Mouse (Mus musculus) cerebellum, adult 2 months (tissue): ENCODE results near the gene Rpl19. TPM values are rescaled to one million over a fixed set of nuclear protein-coding genes. Genes with fewer than 3 reads are reported as not detected.

Experiments used
- DNase-seq, 2 experiments: peaks; one replicate each; pipeline ENCODE4 v3.0.0; 2021
- H3K27ac ChIP-seq: fragments of 200-500 bp; 2 replicates; pipeline ENCODE4 v1.5.1; 2012; ENCODE audit warnings: low read length, control low read depth, inconsistent platforms; ENCODE audit not compliant: insufficient read depth
- H3K27me3 ChIP-seq: fragments of 200-500 bp; 2 replicates; pipeline ENCODE4 v1.6.1; 2012; ENCODE audit warnings: inconsistent platforms, mild to moderate bottlenecking, low read length, moderate library complexity; ENCODE audit not compliant: control insufficient read depth, insufficient read depth
- H3K4me1 ChIP-seq: fragments of 200-500 bp; 2 replicates; pipeline ENCODE4 v1.6.1; 2011; ENCODE audit warnings: low read length; ENCODE audit not compliant: control insufficient read depth, insufficient read depth
- H3K4me3 ChIP-seq: fragments of 200-500 bp; replicated peaks from 2 replicates; pipeline ENCODE3; 2011; ENCODE audit warnings: mild to moderate bottlenecking, low read depth, low read length, control low read depth; ENCODE audit not compliant: insufficient read depth
- CTCF ChIP-seq: fragments of 200-500 bp; IDR thresholded peaks from 2 replicates; pipeline ENCODE4 v1.5.1; 2011; ENCODE audit warnings: low read depth, mild to moderate bottlenecking, control low read depth, low read length, moderate library complexity, borderline replicate concordance; ENCODE audit not compliant: insufficient read depth
- POLR2A ChIP-seq: fragments of 200-500 bp; IDR thresholded peaks from 2 replicates; pipeline ENCODE4 v1.6.1; 2011; ENCODE audit warnings: low read length, control low read depth, borderline replicate concordance; ENCODE audit not compliant: insufficient read depth
- WGBS: fragments of 180-500 bp; shearing (Covaris S2); methylation state at CpG from one replicate; pipeline ENCODE4 v1.1.7; 2018; 5-methylcytosine and 5-hydroxymethylcytosine counted together
- polyA plus RNA-seq: library from polyadenylated mRNA; depleted of rRNA; stranded (reverse); fragments of >200 nt; gene quantifications from 2 replicates; pipeline ENCODE4 v1.2.3, GENCODE M21; 2012; rRNA removed

Gene Rpl19
- polyA plus RNA-seq, 1 experiment = 786 TPM

DNA sequence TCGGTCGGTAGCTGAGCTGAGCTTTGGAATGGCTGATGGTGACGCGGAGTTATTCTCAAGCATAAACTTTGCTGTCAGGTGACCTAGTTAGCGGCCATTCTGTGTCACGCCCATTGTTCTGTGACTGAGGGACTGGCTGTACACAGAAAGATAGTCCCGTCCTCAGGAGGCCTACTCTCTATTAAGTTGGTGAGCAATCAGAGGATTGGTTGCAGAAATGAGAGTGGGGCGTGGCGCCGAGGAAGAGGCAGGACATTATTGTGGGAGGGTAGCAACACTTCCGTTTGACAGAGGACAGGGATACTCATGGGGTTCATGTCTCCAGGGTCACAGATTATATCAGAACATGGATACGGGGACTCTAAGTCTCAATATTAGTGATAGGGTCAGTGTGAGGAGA lies 39.7 kb downstream of the Rpl19 start:
- no peak for TF ChIP-seq CTCF
- no peak for TF ChIP-seq POLR2A
- Histone ChIP-seq H3K4me3 (no peak overlapping the region), H3K27ac (no peak overlapping the region), H3K4me1 (no peaks in the 10 kb centered on the region), H3K27me3 (no peaks in the 10 kb centered on the region)
- no peak for DNase-seq
- WGBS = 91% methylated on average over 12 of the region's 12 CpGs

DNA sequence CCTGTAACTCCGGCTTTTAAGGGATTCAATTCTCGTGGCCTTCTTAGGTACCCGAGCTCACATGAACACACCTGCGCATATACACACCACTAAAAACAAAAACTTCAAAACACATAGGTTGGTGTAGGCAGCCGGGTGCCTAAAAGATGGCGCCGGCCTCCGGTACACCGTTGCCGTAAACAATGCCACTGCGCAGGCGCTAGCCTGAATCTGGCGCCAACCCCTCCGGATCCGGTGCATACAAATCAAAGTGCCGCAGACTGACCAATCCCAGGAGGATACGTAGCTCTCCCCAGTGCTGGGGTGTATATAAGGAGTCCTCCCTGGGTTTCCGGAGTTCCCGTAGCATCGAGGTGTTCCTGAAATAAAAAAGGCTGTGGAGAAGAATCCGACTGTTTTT lies 40.7 kb downstream of the Rpl19 start:
- DNase-seq = no peak
- no peaks in the 10 kb centered on the region for H3K27me3 ChIP-seq
- no peak overlapping the region for H3K4me3 ChIP-seq
- no peak overlapping the region for H3K27ac ChIP-seq
- TF ChIP-seq CTCF (no peak), POLR2A (no peak)
- WGBS = 96% methylated on average over 21 of the region's 21 CpGs
- no peaks in the 10 kb centered on the region for H3K4me1 ChIP-seq

- Histone ChIP-seq H3K27ac (no peak overlapping the region), H3K27me3 (no peaks in the 10 kb centered on the region), H3K4me1 (peaks cover 5% of the 10 kb centered on the region), H3K4me3 (no peak overlapping the region)
- WGBS = 98% methylated on average over 4 of the region's 4 CpGs
- no peak for DNase-seq
- TF ChIP-seq POLR2A (no peak), CTCF (no peak)
Measured at GRCm38 (mm10) chr11:98073442-98073841, 46.9 kb downstream of the Rpl19 start.

GRCm38 (mm10) chr11:98075195-98075808 lies 48.8 kb downstream of the Rpl19 start:
- Histone ChIP-seq H3K4me1 (peaks cover 5% of the 10 kb centered on the region), H3K27ac (no peak overlapping the region), H3K27me3 (no peaks in the 10 kb centered on the region), H3K4me3 (peak overlapping the region; percentile 19)
- DNase-seq = peak; percentile 85 to 94
- TF ChIP-seq POLR2A (no peak), CTCF (peak; percentile 87)
- WGBS = 7% methylated on average over 13 of the region's 13 CpGs

DNA sequence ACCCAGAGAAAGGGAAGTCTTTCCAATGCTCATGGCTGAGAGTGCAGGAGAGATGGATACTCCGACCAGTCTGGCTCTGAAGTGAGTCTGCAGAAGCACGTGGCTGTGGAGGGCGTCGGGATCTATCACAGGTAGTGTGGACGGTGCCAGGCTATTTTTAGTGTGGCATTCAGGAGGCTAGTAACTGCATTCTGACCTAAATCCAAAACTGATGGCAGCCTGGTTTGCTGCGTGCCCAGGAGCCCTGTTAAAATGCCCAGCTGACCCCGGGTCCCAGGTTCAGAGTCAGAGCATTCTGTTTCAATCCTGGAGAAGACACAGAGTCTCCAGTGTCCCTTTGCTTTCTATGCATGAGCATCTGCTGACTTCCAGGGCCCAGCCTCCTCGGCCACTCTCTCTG lies 50.6 kb downstream of the Rpl19 start:
- peak in 1 of 2 experiments; percentile 53 for DNase-seq
- Histone ChIP-seq H3K4me1 (peaks cover 5% of the 10 kb centered on the region), H3K27ac (no peak overlapping the region), H3K4me3 (no peak overlapping the region), H3K27me3 (no peaks in the 10 kb centered on the region)
- WGBS = 16% methylated on average over 8 of the region's 8 CpGs
- TF ChIP-seq POLR2A (no peak), CTCF (no peak)

Other genes with a start within 250 kb of the Rpl19 start
- 234 and 281 TPM in 2 replicates for gene Rpl23, start 244.3 kb upstream of the Rpl19 start, polyA plus RNA-seq
- gene Lasp1, start 227.7 kb upstream of the Rpl19 start, polyA plus RNA-seq = 74.9 and 78.5 TPM in 2 replicates
- gene B230217C12Rik, start 185.9 kb upstream of the Rpl19 start, polyA plus RNA-seq = 117 TPM in 2 replicates
- gene Fbxo47, start 142.6 kb upstream of the Rpl19 start, polyA plus RNA-seq = 0.98 and 1.1 TPM in 2 replicates
- 46.2 and 51.5 TPM in 2 replicates for gene Plxdc1, start 40.3 kb upstream of the Rpl19 start, polyA plus RNA-seq
- gene Arl5c, start 30.5 kb upstream of the Rpl19 start, polyA plus RNA-seq = 2.0 and 2.2 TPM in 2 replicates
- 34.6 and 37.5 TPM in 2 replicates for gene Cacnb1, start 3.7 kb upstream of the Rpl19 start, polyA plus RNA-seq
- gene Stac2, start 26.8 kb downstream of the Rpl19 start, polyA plus RNA-seq = 31.0 and 37.7 TPM in 2 replicates
- gene Fbxl20, start 123.7 kb downstream of the Rpl19 start, polyA plus RNA-seq = 23.0 and 25.1 TPM in 2 replicates
- 27.0 and 29.0 TPM in 2 replicates for gene Med1, start 166.6 kb downstream of the Rpl19 start, polyA plus RNA-seq
- gene Cdk12, start 176.3 kb downstream of the Rpl19 start, polyA plus RNA-seq = 23.3 and 24.9 TPM in 2 replicates